Mouse (Mus musculus) kidney, adult 2 months (tissue): ENCODE measurements around the gene Tnfrsf13c.

ENCODE experiments used
- CTCF ChIP-seq: fragments of 200-500 bp; conservative IDR thresholded peaks from 2 replicates; pipeline ENCODE4 v1.5.1; 2011; ENCODE audit warnings: low read depth, mild to moderate bottlenecking, control low read depth, low read length, moderate library complexity, mixed read lengths; ENCODE audit not compliant: insufficient read depth, insufficient read length
- POLR2A ChIP-seq: fragments of 200-500 bp; IDR thresholded peaks from one replicate; pipeline ENCODE4 v1.6.1; 2011; ENCODE audit warnings: low read depth, low read length, control low read depth

DNA sequence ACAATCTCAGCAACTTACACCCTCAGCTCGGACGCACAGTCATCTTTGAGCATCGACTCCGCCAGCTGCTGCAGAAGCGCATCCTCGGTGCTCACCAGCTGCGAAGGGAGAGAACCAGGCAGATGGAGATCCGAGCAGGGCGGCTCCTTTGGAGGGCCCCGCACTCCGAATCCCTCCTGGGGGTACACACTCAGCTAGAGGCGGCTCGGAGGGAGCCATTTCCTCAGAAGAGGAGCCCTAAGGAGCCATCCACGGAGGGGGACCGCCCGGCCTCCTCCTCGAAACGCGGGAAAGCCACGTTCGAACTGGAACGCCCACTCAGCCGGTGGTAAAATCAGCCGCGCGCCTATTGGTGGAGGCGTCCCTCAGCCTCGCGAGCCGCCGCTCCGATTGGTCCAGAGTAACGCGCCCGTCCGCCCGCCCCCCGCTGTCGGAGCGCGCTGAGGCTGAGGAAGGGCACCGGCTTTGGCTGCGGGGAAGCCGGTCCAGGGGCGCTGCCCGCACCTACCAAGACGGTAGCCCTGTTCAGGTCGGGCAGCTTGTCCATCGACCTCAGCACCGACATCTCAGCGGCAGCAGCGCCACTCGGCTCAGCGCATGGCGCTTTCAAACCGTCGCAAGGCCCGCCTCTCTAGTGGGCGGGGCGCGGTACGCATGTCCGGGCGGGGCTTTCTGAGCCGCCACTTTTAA, 20.1 kb upstream of the Tnfrsf13c start, which contains the start of gene Cenpm:
- TF ChIP-seq CTCF (no peak), POLR2A (no peak)
